Mouse (Mus musculus): ENCODE data around the gene Saa4. TPM values are rescaled to one million over a fixed set of nuclear protein-coding genes. Genes with fewer than 3 reads are reported as not detected.
A peak's percentile ranks its signal among the peaks of the same experiment; 100 is the strongest.

Gene Saa4
- not detected in 2 replicates for polyA plus RNA-seq (2014; fragmentation: Nextera tagmentation; extraction: Ambion mirVana)

GRCm38 (mm10) chr7:46732458-46732857 is at the start of gene Saa4:
Gene Saa4 (minus strand): TSS chr7:46732603.
- Histone ChIP-seq H3K4me3 (ENCODE audit: low read depth, low read length) (no peak within 1 kb of the TSS), H3K9me3 (replicated peaks; ENCODE audit: control insufficient read depth, low read length) (no peaks in the 10 kb centered on the region), H3K27me3 (replicated peaks; ENCODE audit: control insufficient read depth, insufficient read depth, low read length) (no peaks in the 10 kb centered on the region), H3K27ac (ENCODE audit: low read depth, low read length) (no peak within 1 kb of the TSS), H3K4me2 (ENCODE audit: low read length) (no peak within 1 kb of the TSS), H3K4me1 (ENCODE audit: control insufficient read depth, insufficient read depth, low read length) (no peaks in the 10 kb centered on the region), H3K36me3 (ENCODE audit: control insufficient read depth, insufficient read depth, low read length) (no peaks in the 10 kb centered on the region), H3K9ac (ENCODE audit: low read length) (no peak within 1 kb of the TSS)
- DNase-seq (ENCODE audit: low spot score) (no peak), ATAC-seq (no peak)
- WGBS = 90% methylated on average over 4 of the region's 4 CpGs

DNA sequence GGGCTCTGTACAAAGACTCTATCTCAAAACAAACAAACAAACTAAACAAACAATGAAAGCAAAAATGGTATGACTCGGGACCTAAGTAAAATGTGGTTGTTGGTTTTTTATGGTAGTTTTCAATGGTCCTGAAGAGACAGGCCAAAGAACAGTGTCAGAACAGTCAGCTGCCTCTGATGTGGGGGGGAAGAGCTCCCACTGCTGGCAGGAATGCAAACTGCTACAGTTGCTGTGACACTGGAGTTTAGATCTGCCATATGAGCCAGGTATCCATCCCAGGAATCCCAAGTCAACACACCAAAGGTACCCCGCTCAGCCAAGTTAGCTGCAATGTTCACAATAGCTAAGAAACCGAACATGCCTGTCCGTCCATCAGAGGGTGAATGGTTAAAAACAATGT is 38.3 kb upstream of the Saa4 start:
- no peak for ATAC-seq
- Histone ChIP-seq H3K9me3 (replicated peaks; ENCODE audit: control insufficient read depth, low read length) (no peaks in the 10 kb centered on the region), H3K27me3 (replicated peaks; ENCODE audit: control insufficient read depth, insufficient read depth, low read length) (no peaks in the 10 kb centered on the region), H3K27ac (ENCODE audit: low read depth, low read length) (no peak overlapping the region), H3K9ac (ENCODE audit: low read length) (no peak overlapping the region), H3K4me3 (ENCODE audit: low read depth, low read length) (no peak overlapping the region), H3K4me2 (ENCODE audit: low read length) (no peak overlapping the region), H3K4me1 (ENCODE audit: control insufficient read depth, insufficient read depth, low read length) (no peaks in the 10 kb centered on the region), H3K36me3 (ENCODE audit: control insufficient read depth, insufficient read depth, low read length) (peaks cover 87% of the 10 kb centered on the region)
- 70% methylated on average over 4 of the region's 4 CpGs for WGBS
- peak; percentile 71 for DNase-seq (ENCODE audit: low spot score)

DNA sequence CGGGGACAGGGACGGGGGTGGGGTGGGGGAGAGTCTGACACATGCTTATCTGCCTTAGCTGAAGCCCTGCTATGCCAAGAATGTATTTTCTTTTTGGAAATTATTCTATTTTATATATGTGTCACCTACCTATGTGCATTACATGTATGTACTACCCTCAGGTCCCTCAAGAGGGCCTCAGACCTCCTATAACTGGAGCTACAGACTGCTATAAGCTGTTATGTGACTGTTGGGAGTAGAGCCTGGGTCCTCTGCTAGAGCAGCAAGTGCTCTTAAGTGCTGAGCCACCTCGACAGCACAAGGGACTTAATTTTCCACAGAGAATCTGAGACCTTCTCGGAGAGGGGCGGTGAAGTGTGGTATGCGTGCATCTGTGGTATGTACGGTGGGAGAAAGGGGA is 36.0 kb upstream of the Saa4 start:
- peaks cover 86% of the 10 kb centered on the region for H3K36me3 ChIP-seq (ENCODE audit: control insufficient read depth, insufficient read depth, low read length)

GRCm38 (mm10) chr7:46767371-46767770 is 35.0 kb upstream of the Saa4 start:
- no peak overlapping the region for H3K4me2 ChIP-seq (ENCODE audit: low read length)
- no peak overlapping the region for H3K4me3 ChIP-seq (ENCODE audit: low read depth, low read length)
- H3K4me1 ChIP-seq (ENCODE audit: control insufficient read depth, insufficient read depth, low read length) = no peaks in the 10 kb centered on the region
- no peak overlapping the region for H3K9ac ChIP-seq (ENCODE audit: low read length)
- H3K9me3 ChIP-seq (replicated peaks; ENCODE audit: control insufficient read depth, low read length) = no peaks in the 10 kb centered on the region
- H3K36me3 ChIP-seq (ENCODE audit: control insufficient read depth, insufficient read depth, low read length) = peaks cover 88% of the 10 kb centered on the region
- H3K27ac ChIP-seq (ENCODE audit: low read depth, low read length) = no peak overlapping the region
- DNase-seq (ENCODE audit: low spot score) = peak; percentile 32
- no peaks in the 10 kb centered on the region for H3K27me3 ChIP-seq (replicated peaks; ENCODE audit: control insufficient read depth, insufficient read depth, low read length)
- no peak for ATAC-seq

More for the DNA sequence above, 36.0 kb upstream of the Saa4 start:
- Histone ChIP-seq H3K4me1 (ENCODE audit: control insufficient read depth, insufficient read depth, low read length) (no peaks in the 10 kb centered on the region), H3K4me2 (ENCODE audit: low read length) (no peak overlapping the region), H3K9me3 (replicated peaks; ENCODE audit: control insufficient read depth, low read length) (no peaks in the 10 kb centered on the region), H3K27ac (ENCODE audit: low read depth, low read length) (no peak overlapping the region), H3K27me3 (replicated peaks; ENCODE audit: control insufficient read depth, insufficient read depth, low read length) (no peaks in the 10 kb centered on the region), H3K9ac (ENCODE audit: low read length) (no peak overlapping the region), H3K4me3 (ENCODE audit: low read depth, low read length) (no peak overlapping the region)
- DNase-seq (ENCODE audit: low spot score) = no peak
- WGBS = 93% methylated on average over 7 of the region's 7 CpGs
- no peak for ATAC-seq

DNA sequence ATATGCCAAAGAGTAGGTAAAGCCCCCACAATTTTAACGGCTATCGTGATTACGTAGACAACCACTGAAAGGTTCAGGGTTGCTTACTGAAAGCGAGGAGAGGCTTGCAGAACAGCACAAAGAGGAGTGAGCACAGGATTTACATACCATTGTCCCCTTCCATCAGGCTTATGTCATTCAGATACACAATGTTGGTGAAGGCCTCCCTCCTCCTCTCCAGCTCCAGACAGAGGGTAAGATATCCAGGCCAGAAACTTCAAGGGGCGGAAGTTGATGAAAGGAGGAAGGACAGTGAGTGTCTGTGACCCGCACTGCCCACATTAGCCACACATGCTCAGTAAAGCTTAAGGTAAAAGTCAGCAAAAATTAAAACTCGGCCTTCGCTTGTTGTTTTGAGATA is 32.3 kb upstream of the Saa4 start:
- peaks cover 96% of the 10 kb centered on the region for H3K36me3 ChIP-seq (ENCODE audit: control insufficient read depth, insufficient read depth, low read length)
- no peak overlapping the region for H3K4me2 ChIP-seq (ENCODE audit: low read length)
- WGBS = 72% methylated on average over 8 of the region's 8 CpGs
- no peak overlapping the region for H3K27ac ChIP-seq (ENCODE audit: low read depth, low read length)
- H3K9me3 ChIP-seq (replicated peaks; ENCODE audit: control insufficient read depth, low read length) = no peaks in the 10 kb centered on the region
- ATAC-seq = no peak
- no peaks in the 10 kb centered on the region for H3K4me1 ChIP-seq (ENCODE audit: control insufficient read depth, insufficient read depth, low read length)
- DNase-seq (ENCODE audit: low spot score) = no peak
- no peaks in the 10 kb centered on the region for H3K27me3 ChIP-seq (replicated peaks; ENCODE audit: control insufficient read depth, insufficient read depth, low read length)
- H3K4me3 ChIP-seq (ENCODE audit: low read depth, low read length) = no peak overlapping the region
- H3K9ac ChIP-seq (ENCODE audit: low read length) = no peak overlapping the region

- H3K9ac ChIP-seq (ENCODE audit: low read length) = no peak overlapping the region
- H3K4me2 ChIP-seq (ENCODE audit: low read length) = no peak overlapping the region
- H3K4me1 ChIP-seq (ENCODE audit: control insufficient read depth, insufficient read depth, low read length) = no peaks in the 10 kb centered on the region
- H3K27me3 ChIP-seq (replicated peaks; ENCODE audit: control insufficient read depth, insufficient read depth, low read length) = no peaks in the 10 kb centered on the region
- H3K27ac ChIP-seq (ENCODE audit: low read depth, low read length) = no peak overlapping the region
- no peak for DNase-seq (ENCODE audit: low spot score)
- 95% methylated on average over 5 of the region's 5 CpGs for WGBS
- no peak for ATAC-seq
- peaks cover 90% of the 10 kb centered on the region for H3K36me3 ChIP-seq (ENCODE audit: control insufficient read depth, insufficient read depth, low read length)
- no peaks in the 10 kb centered on the region for H3K9me3 ChIP-seq (replicated peaks; ENCODE audit: control insufficient read depth, low read length)
- no peak overlapping the region for H3K4me3 ChIP-seq (ENCODE audit: low read depth, low read length)
Measured at GRCm38 (mm10) chr7:46762601-46763000, 30.2 kb upstream of the Saa4 start.

DNA sequence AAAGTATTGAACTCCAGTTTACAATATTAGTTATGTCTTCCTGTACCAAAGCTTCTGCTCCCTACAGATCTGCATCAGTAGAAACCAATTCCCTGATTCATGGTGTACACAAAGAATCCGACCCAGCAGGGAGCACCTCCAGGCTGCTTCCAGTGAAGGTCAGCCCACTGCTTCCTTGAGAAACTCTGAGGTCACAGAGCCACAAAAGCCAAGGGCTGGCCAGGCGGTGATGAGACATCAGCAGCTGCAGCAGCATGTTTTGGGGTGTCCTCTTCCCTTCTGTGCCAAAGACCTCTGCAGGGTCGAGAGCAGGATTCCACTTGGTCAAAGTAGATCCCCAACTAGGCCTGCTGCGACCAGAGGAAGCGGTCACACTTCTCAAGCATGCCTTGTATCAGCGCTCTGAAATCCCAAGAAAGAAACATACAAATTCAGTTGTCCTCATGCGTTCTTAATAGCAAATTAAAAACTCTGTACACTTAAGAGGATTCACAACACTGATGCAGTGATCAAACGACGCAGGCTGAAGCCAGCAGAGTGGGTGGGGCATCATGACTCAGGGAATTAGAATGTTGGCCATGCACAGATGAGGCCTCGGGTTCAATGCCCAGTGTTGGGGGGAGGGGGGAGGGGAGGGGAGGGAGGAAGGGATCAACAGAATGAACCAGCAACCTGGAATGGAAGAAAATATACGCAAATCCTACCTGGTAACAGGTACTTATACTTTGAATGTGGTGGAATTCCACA is 28.8 kb upstream of the Saa4 start:
- H3K9me3 ChIP-seq (replicated peaks; ENCODE audit: control insufficient read depth, low read length) = no peaks in the 10 kb centered on the region
- no peak overlapping the region for H3K4me3 ChIP-seq (ENCODE audit: low read depth, low read length)
- 70% methylated on average over 11 of the region's 11 CpGs for WGBS
- H3K4me2 ChIP-seq (ENCODE audit: low read length) = no peak overlapping the region
- H3K36me3 ChIP-seq (ENCODE audit: control insufficient read depth, insufficient read depth, low read length) = peaks cover 77% of the 10 kb centered on the region
- no peaks in the 10 kb centered on the region for H3K4me1 ChIP-seq (ENCODE audit: control insufficient read depth, insufficient read depth, low read length)
- no peak for ATAC-seq
- no peak overlapping the region for H3K27ac ChIP-seq (ENCODE audit: low read depth, low read length)
- H3K27me3 ChIP-seq (replicated peaks; ENCODE audit: control insufficient read depth, insufficient read depth, low read length) = no peaks in the 10 kb centered on the region
- DNase-seq (ENCODE audit: low spot score) = no peak
- no peak overlapping the region for H3K9ac ChIP-seq (ENCODE audit: low read length)

DNA sequence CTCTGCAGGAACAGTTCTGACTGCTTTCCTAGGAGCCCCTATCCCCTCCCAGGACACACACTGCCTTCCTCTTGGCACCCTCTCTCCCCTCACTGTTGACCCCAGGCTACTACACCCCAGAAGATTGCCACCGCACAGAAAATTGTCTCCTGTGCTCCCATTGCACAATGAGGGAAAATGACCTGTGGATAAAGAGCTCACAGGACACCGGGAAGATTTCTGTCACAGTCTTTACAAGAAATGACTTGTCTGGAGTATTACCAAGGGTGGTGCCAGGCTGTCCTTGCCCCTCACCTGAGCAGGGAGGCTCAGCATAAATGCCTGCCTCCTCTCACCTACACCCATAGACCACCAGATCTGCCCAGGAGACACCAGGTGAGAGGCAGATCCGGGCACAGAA is 19.1 kb upstream of the Saa4 start, which contains the start of gene Saa2:
TSS of gene Saa2 (plus strand) at position 301 of the 400 bp plus-strand sequence.
- DNase-seq (ENCODE audit: low spot score) (no peak), ATAC-seq (no peak)
- no peaks in the 10 kb centered on the region for H3K4me1 ChIP-seq (ENCODE audit: control insufficient read depth, insufficient read depth, low read length)
- H3K4me2 ChIP-seq (ENCODE audit: low read length) = no peak within 1 kb of the TSS
- H3K27ac ChIP-seq (ENCODE audit: low read depth, low read length) = no peak within 1 kb of the TSS
- no peak within 1 kb of the TSS for H3K4me3 ChIP-seq (ENCODE audit: low read depth, low read length)
- no peaks in the 10 kb centered on the region for H3K36me3 ChIP-seq (ENCODE audit: control insufficient read depth, insufficient read depth, low read length)
- H3K27me3 ChIP-seq (replicated peaks; ENCODE audit: control insufficient read depth, insufficient read depth, low read length) = no peaks in the 10 kb centered on the region
- H3K9ac ChIP-seq (ENCODE audit: low read length) = no peak within 1 kb of the TSS
- 74% methylated on average over 3 of the region's 3 CpGs for WGBS
- no peaks in the 10 kb centered on the region for H3K9me3 ChIP-seq (replicated peaks; ENCODE audit: control insufficient read depth, low read length)

GRCm38 (mm10) chr7:46748459-46748858 is 16.1 kb upstream of the Saa4 start:
- ATAC-seq = no peak
- Histone ChIP-seq H3K27me3 (replicated peaks; ENCODE audit: control insufficient read depth, insufficient read depth, low read length) (no peaks in the 10 kb centered on the region), H3K9ac (ENCODE audit: low read length) (no peak overlapping the region), H3K4me1 (ENCODE audit: control insufficient read depth, insufficient read depth, low read length) (no peaks in the 10 kb centered on the region), H3K4me2 (ENCODE audit: low read length) (no peak overlapping the region), H3K9me3 (replicated peaks; ENCODE audit: control insufficient read depth, low read length) (no peaks in the 10 kb centered on the region), H3K36me3 (ENCODE audit: control insufficient read depth, insufficient read depth, low read length) (no peaks in the 10 kb centered on the region), H3K4me3 (ENCODE audit: low read depth, low read length) (no peak overlapping the region), H3K27ac (ENCODE audit: low read depth, low read length) (no peak overlapping the region)
- 35% methylated on average over 3 of the region's 3 CpGs for WGBS
- DNase-seq (ENCODE audit: low spot score) = no peak
